Mouse (Mus musculus) T-helper 17 cell (primary cell): ENCODE measurements around the gene Nedd1.

Experiments
- in situ Hi-C, 2 experiments: fragments of 300-600 bp; cut with MboI, MseI; formaldehyde crosslinking; loops; 1 replicate in 1 of 2; 2 replicates in 1 of 2; pipeline ENCODE4 v1.15.1; 2025; ENCODE audit warnings: high pct_unique_total_duplicates in 2 of 2

The Nedd1 gene

DNA sequence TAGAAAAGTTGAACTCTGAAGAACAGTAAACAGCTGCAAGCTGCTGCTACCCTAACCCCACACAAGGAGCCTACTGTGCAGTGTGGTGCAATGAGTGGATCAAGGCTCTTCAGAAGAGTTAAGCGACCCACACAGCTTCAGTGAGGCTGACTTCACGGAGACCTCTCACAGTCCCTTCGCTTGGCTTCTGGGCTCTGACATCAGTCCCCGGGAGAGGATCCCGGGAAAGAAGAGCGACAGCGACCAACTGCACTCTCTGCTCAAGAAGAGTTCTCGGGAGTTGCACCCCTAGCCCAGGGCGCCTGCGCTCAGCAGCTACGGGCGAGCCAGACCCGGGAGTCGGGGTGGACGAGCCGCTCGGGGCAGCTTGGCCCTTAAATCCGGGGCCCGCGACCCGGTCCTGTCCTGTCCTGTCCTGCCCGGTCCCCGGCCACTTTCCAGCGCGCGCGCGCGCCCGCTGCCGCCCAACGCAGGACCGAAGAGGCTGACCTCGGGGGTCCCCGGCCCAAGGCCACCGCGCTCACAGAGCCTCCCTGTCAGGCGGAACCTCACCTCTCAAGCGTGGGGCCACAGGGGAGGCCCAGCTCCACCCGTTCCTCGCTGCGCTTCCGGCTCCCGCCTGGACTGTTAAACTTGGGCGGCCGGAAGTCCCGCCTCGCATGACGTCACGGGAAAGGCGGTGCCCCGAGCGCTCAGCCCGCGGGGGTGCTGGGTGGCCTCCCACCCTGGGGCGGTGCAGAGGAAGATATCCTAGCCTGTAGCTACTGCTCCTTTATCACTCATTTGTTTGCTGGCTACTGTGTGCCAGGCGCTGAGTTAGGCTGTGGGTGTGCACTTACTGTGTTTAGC lies at the start of gene Nedd1:
Nedd1 (minus strand) TSS at position 650 of the 849 bp plus-strand sequence.
- in situ Hi-C loops: loop anchor here (10.0 to 25.0 kb wide), 2 partner anchors 533 to 540 kb away; no protein-coding TSS in a partner anchor

DNA sequence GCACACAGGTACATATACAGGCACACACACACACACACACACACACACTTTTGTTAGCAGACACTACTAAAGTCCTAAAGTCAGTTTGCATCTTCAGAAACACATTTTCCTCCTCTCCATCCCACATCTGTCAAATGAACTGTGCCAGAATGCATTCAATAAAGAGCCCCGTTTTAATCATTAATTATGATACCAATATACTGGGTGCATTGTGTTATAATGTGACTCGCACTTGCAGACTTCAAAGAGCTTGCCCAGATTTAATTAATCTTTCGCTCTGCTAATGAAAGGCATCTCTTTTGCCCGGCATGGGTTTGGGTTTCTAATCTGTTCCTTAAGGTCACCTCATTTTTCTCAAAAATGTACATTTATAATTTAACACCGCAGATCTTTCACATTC lies 32.1 kb upstream of the Nedd1 start:
- in situ Hi-C loops: no loop called here

DNA sequence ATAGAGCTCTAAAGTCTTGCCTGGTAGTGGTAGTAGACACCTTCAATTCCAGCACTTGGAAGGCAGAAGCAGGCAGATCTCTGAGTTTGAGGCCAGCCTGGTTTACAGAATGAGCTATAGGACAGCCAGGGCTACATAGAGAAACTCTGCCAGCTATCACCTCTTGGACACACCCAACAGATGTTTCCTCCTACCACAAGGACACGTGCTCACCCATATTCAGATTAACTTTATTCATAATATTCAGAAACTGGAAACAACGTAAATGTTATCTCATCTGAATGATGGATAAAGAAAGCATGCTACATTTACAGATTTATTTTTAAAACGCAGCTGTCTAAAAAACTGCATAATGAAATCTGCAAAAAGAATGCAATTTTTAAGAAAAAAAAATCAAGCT lies 8.1 kb upstream of the Nedd1 start:
- in situ Hi-C loops: no loop called here

DNA sequence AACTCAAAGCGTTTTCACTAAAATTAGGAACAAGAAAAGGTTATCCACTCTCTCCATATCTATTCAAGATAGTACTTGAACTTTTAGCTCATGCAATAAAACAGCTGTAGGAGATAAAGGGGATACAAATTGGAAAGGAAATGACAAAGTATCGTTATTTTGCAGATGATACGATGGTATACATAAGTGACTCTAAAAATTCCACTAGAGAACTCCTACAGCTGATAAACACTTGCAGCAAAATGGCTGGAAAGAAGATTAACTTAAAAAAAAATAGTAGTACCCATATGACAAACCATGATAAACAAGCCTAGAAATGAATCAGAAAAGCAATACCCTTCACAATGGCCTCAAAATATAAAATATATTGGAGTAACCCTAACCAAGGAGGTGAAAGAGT lies 6.5 kb upstream of the Nedd1 start:
- in situ Hi-C loops: loop anchor here in 1 of 2 experiments (10.0 kb wide), 1 partner anchor 526 kb away; no protein-coding TSS in a partner anchor

DNA sequence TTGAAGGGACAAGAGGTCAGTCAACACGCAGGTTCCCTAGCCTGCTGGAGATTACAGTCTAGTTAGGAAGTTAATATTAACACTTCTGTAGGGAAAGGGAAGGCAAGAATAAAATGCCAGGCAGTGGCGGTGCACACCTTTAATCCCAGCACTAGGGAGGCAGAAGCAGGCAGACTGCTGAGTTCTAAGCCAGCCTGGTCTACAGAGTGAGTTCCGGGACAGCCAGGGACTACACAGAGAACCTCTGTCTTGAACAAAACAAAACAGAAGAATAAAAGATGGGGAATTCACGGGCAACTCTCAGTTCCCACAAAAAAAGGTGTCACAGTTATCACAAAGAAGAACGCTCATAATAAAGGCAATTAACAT lies 384 bp upstream of the Nedd1 start:
- in situ Hi-C loops: loop anchor here (10.0 to 25.0 kb wide), 2 partner anchors 532 to 540 kb away; no protein-coding TSS in a partner anchor

DNA sequence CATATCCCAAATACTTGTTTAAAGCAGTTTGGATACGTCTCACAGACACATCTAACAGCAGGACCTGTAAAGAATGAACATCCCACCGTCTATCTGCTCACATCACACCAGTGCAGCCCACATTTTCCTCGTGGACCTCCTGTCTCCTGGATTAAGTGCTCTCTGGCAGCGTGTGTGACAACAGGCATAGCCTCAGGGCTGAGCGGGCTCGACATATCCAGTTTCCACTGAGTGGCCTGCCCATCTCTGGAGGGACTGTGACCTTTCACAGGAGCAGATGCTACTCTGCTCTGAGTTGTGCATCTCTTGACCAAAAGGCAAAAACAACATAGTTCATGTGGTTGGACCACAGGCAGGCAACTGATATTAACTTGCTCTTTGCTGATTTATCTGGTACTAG lies 23.2 kb downstream of the Nedd1 start:
- in situ Hi-C loops: no loop called here

DNA sequence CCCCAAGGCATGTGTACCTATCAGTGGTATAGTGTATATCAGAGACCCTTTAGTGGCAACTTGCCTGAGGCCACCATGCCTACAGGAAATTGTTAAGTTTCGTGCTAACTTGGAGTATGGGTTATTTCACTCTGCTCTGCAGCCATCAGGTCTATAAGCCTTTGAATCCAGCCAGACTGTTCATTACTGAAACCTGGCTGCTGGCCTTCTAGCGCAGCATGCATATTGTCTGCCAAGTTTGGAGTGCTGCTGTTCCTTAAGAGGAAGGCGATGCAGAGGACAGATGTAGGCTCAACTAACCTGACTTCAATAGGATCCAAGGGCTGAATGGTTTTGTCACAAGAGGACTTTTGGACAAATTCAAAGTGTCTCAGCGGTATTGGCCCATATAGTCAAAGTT lies 47.2 kb downstream of the Nedd1 start:
- in situ Hi-C loops: no loop called here

DNA sequence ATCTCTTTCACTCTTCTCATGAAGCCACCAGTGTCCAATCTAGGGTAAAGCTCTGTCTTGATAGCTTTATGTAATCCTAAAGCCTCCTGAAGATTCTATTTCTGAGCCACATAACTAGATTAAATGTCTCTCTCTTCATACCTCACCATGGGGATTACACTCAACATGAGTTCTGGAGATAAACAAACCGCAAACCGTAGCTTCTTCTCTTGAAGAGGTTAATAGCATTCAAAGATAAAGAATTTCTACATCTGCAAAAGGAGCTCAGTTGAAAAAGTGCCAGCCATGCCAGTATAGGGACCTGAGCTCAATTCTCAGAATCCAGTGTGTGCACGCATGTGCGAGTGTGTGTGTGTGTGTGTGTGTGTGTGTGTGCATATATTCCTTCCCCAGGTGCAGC lies 50.3 kb downstream of the Nedd1 start:
- in situ Hi-C loops: no loop called here

DNA sequence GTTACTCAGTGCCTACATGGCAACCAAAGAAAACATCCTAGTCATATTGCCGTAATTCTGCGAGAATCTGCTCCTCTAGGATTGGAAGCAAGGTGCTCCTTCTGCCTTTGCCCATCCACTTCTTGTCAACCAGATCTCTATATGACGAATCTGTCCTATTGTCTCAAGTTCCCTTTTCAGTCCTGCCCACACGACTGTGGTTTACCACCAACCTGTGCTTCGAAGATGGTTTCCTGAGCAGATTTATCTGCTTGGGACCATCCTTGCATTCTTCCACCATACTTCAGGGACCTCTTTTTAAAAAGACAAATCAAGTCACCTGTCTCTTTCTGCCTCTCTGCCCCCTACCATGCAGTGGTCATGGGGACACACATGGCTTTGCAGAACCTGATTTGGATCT lies 56.9 kb downstream of the Nedd1 start:
- in situ Hi-C loops: no loop called here

DNA sequence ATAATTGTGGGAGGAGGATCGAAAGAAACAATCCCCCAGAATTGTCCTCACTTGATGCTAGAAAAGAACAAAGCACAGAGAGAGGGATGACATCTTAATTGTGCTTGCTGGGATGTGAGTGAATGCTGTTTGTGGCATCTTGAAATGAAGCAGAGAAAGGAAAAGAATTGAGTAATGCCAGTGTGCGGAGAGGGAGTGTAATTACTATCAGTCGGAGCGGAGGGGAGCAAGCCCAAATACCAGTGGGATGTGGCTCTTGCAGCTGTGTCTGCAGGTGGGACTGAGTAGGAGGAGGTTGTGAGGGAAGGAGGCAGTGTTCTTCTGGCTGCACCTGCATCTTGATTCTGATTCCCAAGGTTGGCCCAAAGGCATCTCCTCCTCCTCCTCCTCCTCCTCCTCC lies 69.0 kb downstream of the Nedd1 start:
- in situ Hi-C loops: no loop called here

DNA sequence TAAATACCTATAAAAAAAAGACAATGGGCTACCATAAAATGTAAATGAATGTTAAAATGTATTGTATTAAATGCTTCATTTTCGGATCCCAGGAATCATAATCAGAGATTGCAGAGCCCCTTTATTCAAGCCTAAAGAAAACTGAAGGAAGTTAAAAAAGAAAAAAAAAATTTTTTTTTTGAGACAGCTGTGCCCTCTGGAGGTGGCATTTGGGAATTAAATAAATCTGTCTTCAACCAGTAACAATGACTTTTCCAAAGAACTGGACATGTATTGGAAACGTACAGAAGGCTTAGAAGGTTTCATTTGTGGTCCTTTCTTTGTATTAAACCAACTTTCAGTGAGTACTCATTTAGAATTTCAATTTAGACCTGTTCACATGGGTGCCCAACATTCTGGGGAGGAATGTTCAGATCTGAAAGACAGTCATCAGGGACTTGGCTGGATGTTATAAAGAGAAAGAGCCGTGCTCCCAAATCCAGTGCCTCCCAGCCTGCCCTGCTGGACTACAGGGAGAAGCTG lies 69.8 kb downstream of the Nedd1 start:
- in situ Hi-C loops: no loop called here

DNA sequence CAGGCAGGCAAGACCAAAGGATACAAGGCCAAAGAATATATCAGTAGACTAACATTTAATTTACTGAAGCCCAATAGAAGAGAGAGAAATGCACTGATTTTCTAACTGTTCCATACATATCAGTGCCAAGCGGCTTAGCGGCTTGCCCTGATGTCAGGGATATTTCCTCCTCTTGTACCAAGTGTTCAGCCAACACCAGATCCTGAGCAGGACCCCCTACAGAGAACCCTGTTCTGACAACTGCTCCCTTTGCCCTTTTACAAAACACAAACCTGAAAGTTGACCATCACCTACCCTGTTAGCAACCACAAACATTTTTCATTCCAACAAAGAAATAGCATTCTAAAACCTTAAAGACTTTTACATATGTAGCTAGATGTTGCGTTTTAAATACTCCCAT lies 71.0 kb downstream of the Nedd1 start:
- in situ Hi-C loops: no loop called here

DNA sequence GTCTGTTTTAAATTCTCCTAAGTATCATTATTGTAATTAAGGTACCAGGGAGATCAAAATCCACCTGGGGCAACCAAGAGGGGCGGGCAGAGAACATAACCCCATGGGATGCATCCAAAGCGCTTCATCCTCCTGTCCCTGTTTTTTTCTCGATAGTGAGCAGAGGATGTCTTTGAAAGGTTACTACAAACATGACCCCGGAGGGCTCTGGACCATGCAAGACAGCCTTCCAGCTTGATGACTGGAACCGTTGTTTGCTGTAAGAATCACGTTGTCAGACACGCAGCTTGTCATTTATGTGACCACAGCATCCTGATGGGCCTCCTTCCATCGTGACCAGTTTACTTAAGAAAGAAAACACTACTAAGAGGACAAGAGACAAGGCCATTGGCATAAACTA lies 73.1 kb downstream of the Nedd1 start:
- in situ Hi-C loops: no loop called here

DNA sequence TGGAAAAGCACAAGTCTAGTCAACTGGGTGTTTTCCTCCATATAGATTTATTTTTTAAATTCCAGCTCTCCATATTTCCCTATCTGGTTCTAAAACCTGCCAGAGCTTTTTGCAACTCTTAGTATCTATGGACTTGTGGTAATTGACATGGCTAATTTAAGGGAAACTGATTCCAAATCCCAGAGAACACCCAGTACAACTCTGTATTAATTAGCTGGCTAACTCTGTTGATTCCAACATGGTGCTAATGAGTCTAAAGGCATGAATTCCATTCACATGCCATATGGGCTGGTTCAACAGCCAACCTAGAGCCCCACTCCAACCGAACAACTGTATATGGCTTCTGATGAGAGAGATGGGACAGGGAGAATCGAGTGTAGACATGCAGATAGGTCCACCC lies 74.5 kb downstream of the Nedd1 start:
- in situ Hi-C loops: no loop called here

DNA sequence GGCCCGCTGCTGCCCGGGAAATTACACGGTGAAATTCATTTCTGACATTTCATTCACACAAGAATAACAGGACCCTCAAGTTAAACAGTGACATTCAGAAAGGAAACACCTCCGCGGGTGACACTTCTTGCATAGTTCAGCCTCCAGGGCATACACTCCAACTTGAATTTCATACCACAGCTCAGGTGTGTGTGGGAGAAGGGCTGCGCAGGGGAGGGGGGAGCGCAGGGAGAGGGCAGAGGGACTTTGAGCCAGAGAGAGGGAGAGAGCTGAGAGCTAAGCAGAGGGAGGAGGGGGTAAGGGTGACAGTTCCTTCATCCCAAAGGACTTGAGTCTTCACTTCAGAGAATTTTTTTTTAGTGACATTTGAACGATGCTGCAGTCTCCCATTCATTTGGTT lies 78.2 kb downstream of the Nedd1 start:
- in situ Hi-C loops: no loop called here

DNA sequence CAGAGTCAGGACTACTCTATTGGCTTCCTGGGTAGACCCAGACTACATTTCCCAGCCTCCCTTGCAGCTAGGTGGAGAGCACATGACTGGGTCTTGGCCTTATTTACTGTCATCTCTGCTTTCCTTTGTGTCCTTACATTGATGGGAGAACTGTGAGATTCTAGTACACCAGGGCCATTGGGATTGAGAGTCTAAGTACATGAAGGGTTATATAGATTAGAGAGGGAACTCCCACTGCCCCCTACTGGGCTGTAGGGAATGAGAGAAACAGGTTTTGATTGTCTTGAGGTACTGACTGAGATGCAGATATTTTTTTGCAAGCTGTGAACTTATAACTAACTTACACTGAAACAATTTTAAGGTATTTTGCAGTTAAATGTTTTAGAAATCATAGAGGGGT lies 81.2 kb downstream of the Nedd1 start:
- in situ Hi-C loops: no loop called here
